Mouse (Mus musculus) MEL-GATA-1-ER (cell line): ENCODE measurements around the gene Magi3.
A peak's percentile ranks its signal among the peaks of the same experiment; 100 is the strongest.

Experiments used
- DNase-seq: peaks from one replicate; pipeline ENCODE4 v3.0.0-alpha.2; 2012; ENCODE audit warnings: low read depth; ENCODE audit errors: extremely low read depth

The Magi3 gene

DNA sequence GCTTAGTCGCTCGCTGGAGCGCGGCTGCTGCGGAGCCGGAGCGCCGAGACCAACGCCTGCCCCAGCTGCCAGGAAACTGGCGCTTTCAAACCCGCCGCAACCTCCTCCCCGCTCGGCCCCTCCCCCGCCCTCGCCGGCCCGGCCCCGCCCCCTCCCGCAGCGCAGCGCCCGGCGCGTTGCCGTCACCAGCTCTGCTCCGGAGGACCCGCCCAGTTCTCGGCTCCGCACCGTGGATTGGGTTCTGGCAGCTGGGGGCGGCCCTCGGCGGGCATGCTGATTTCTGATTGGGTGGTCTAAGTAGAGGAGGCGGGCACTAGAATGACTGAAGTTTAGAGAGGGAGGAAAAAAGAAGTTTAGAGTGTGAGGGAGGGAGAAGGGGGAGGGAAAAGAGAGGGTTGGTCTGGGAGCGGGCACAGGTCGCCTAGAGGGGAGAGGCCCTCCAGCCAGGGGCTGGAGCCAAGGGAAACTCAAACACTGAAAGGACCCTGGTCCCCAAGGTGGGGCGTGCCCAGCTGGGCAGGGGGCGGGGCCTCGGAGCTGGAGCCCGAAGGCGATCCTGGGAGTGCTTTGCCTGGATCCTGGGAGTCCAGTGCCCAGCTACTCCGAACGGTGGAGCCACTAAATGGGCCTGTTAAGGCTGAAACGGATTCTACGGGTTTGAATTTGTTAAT, at the start of gene Magi3:
Gene Magi3, minus strand, starts transcription at position 80 of the 671 bp plus-strand sequence.
- DNase-seq, result no peak

DNA sequence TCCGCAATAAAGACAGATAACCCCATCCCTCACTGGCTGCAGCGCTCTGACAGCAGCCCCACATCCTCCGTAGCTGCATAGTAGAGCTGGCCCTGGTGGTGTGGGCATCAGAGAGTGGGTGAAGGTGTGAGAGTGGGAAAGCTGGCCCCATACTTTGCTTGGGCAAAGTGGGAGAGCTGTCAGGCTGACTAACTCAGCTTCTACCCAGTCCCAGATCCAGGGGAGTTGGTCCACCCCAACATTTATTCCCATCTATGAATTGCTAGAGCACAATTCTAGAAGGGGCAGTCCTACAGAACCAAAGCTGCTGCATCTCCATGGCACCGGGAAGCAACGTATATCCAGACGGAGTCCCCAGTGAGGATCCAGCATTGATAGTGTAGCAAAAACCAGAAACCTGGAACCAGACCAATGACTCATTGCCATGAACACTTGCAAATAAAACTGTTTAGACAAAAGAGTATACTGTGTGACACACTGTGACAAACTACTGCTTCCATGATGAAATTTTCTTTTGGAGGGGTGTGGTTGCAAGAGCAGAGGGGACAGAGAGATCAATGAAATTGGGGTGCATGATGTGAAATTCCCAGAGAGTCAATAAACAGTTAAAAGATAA, 44.5 kb upstream of the Magi3 start:
- DNase-seq, result no peak

DNA sequence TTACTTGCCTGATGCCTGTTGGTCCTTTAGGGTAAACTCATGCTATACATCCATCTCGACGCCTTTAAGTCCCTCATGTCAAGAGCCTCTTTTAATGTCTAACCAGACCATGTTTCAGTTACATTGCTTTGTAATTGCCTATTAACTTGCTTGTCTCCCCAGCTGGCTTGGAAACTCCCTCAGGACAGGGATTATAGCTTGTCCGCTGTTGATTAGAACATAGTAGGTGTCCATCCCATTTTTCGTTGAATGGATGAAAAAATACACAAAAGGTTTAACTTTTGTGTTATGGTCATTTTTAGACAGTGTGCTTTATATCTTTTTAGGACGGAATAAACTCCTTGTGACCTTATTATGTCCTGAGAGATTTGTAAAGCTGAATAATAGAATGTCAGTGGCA, 40.0 kb upstream of the Magi3 start:
- no peak for DNase-seq

DNA sequence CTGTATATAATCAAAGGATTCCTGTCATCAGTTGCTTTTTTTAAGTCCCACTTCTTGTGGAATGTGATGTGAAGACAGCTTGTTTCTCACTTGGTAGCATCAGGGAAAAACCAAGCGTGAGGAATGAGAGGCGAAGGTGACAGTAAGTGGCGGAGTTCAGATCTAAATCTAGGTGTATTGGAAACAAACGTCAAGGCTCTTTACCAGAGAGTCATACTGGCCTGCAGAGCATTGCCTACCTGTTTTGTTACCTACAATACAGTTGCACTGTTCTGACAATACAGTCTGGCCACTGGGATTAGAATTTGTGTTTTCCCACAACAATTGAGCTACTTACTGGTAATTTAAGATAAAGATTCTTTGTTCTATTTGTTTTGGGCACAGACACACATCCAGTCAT, 39.0 kb upstream of the Magi3 start:
- no peak for DNase-seq

DNA sequence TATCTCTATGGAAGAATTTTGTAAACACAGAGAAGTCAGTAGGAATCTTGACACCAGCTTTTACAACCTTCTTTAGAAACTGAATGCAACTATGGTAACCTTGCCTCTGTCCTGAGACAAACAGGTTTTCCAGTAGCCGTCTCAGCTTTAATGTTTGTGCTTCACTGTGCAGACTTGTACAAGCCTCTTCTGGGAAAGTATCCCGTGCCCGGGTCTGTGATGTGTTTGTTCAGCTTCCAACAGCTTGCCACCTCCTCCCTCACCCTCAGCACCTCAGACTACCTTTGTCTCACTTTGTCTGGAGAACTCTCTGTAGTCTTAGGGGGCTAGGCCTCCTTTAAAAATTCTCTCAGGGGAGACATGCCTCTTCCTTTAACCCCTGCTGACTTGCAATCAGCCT, 36.9 kb upstream of the Magi3 start:
- DNase-seq, result no peak

DNA sequence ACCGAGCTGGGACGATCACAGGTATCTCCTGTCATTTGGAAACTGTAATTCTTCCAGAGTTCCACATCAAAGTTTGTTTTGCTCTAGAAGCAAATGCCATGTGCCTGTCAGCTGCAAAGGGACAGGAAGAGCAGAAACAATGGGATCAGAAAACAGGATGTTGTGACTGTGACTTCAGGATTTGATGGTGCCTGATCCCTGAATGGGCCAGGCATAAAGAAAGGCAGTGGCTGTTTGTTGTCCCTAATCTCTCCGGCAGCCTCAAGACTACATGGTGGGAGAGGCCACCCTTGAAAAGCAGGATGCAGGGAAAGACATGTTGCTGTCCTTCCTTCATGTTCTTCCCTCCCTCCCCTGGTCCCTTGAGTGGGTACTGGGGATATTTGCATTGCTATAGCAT, 33.6 kb upstream of the Magi3 start:
- DNase-seq, result no peak

DNA sequence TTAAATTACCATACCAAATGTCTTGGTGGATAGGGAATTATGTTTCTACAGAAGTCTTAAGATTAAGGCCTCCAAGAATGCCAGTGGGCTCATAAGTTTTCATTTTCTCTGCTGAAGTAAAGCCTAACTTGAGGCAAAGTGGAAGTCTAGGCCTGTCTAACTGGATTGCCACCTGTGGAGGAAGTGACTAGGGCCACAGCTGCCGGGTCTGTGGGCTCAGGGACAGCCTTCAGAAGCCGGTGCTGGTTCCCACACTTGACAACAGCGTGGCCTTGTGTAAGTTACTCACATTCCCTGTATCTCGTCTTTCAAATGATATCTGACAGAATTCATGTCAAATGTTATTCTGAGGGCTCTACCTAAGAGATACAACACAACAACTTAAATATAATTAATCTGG, 27.7 kb upstream of the Magi3 start:
- DNase-seq, result no peak

DNA sequence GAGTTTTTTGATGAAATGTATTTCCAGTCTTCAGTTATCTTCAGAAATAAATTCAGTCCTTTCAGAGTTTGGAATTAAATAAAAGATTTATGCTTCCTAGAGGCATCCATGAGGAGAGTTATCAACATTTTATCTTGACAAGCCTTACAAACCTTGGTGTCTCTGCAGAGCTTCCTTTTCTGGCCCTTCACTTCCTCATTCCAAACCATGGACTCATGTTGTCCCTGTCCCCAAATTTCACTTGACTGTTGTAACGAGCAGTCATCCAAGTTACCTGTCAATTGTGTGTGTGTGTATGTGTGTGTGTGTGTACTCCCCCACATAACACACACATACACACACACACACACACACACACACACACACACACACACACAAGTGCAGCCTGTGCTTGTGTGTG, 26.9 kb upstream of the Magi3 start:
- DNase-seq, result peak; percentile 26

DNA sequence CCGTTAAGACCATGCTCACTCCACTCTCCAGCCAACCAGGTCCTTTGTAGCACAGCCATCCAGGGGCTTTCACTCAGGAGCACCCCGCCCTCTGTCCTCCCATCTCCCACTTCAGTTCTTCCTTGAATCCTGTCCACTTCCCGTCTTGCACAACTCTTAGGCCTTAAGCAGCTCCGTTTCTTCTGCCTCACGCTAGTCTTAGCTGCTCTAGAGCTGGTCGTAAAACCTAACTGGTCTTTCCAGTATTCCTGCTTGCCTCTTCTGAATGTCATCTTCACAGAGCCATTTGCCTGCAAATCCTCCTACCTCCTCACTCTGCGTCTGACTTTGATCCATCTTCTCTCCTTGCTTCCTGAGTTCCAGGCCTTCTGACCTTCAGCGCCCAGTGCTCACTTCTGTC, 24.2 kb upstream of the Magi3 start:
- DNase-seq, result no peak

DNA sequence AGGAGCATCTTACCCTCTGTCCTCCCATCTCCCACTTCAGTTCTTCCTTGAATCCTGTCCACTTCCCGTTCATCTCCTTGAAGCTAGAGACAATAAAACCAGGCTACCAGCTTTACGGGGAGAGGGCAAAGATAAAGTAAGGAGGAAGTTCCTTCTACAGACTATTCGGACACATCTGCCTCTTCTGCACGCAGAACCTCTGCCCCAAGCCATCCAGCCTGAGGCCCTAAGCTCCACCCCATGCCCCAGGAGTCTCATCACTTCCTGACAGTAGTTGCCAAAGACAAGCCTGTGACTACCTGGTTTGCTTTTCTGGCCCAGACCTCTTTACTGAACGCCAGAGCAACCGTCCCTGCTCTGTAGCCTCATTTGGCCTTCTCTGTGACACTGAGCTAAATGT, 23.8 kb upstream of the Magi3 start:
- DNase-seq, result no peak

DNA sequence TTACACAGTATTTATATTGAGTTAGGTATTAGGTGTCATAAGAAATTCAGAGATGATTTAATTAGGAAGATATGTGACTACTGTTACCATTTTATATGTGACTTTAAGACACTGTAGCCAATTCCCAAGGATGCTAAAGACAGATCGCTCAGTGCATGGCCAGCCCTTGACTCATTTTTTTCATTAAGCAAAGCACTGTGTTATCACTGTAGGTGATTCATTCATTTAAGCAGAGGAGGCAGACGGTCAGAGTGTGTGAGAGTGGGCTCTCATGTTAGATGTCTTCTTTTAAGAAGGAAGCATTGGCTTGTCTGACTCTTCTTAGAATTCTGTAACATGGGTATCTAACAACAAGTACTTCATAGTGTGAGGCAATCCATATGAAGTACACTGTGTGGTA, 19.6 kb upstream of the Magi3 start:
- no peak for DNase-seq

DNA sequence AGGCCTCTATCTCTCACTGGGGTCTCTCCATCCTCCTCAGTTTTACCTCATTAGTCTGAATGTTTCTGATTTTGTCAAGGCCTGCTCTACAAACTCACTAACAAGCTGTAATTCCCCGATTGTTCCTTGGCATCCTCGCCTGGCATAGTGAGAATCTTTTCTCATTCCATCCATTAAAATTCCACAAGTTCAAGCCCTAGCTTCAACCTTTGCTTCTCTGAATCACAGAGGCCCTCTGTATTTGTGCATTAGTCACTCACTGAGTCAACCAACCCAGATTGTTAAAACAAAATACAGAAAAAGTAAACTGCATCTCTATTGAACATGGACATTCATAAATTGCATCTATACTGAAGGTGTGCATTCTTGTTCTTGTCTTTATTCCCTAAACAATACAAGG, 19.2 kb upstream of the Magi3 start:
- no peak for DNase-seq

DNA sequence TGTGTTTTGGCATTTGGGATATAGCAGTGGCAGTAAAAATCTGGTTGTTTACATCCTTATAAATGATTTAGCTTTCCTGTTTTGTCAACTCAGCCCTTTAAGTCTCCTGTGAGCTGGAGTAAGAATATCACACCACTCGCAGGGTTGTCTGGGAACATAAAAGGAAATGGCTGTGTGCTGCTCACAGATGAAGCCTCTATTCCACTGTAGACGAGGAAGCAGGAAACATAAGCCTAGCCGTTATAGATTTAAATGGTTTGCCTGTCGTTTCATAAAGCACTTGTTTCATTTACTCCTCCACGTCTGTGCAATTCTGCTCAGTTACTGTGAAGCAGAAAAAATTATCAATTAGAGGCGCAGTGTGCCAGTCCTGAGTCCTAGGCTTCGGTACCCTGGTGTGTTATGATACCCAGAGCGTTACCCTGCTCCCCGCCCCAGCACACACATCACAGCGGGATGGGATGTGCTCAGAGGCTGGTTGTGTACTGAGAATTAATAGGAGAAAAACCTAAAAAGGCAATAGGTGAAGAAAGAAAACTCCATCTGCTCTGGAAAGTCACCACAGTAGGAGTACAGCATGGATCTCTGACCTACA, 17.8 kb upstream of the Magi3 start:
- no peak for DNase-seq

DNA sequence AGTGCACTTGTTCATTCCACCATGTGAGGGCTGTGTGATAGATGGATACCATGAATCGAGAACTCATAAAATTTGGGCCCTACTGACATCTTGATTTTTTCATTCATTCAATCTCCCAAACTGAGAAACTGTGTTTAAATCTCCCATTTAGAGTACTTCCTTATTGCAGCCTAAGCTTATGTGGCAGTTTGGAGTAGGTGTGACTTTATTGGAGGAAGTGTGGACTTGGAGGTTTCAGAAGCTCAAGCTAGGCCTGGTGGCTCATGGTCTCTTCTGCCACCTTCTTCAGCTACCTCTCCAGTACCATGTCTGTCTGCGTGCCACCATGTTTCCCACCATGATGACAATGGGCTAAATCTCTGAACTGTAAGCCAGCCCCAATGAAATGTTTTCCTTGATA, 15.9 kb upstream of the Magi3 start:
- no peak for DNase-seq

DNA sequence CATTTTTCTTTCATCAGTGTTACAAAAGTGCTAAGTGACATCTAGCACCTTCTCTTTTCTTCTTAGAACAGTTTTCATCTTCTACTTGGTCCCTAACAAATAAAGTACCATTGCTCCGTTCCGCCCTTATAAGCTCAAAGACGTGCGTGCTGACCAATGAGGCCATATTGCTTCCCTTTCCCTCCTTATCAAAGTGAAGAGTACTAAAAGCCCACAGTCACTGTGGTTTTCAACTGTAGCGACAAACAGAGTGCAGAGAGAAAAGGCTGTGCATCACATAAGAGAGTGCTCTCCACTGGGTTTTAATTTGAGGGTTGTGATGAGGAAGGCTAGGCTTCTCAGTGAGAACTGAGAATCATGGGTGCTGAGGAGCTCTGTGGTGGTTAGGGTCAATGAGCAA, 14.9 kb upstream of the Magi3 start:
- no peak for DNase-seq

DNA sequence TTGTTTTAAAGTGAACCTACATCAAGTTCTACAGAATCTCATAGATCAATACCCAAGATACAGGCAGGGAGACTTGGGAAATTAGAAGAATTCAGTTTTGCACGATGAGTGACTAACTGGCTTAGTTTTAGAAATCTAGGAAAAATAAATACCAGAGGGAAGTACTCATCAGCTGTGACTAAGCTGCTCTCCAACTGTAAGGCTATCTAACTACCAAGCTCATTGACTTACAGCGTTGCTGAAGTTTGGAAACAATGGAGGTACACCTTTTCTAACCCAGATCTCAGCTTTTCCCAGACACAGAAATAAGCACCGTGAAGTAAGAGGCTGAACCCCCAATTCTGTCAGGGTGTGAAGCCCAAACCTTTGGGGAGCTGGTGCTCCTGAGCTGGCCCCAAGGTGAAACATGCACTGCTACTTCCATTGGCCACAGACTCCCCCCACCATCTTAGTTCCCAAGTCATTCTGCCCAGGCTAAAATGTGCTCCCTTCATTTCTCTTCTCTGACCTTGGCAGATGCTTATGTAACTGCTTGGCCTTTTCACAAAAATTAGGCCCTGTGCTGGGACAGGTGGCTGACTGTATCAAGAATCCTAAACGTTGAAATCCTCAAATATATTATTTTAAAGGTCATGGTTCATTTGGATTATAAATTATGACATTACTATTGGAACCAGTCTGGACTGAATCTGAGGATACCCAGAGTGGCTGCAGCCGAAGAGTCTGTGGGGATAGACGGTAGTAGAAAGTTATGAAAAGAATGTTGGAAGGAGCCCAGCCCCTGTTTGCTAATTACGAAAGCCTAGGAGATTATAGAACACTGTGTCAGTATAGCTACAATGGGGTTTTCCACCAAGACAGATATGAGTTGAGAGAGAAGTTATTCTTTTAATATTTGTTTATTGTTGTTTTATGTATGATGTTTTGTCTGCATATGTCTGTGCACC, 13.5 kb upstream of the Magi3 start:
- DNase-seq, result no peak

DNA sequence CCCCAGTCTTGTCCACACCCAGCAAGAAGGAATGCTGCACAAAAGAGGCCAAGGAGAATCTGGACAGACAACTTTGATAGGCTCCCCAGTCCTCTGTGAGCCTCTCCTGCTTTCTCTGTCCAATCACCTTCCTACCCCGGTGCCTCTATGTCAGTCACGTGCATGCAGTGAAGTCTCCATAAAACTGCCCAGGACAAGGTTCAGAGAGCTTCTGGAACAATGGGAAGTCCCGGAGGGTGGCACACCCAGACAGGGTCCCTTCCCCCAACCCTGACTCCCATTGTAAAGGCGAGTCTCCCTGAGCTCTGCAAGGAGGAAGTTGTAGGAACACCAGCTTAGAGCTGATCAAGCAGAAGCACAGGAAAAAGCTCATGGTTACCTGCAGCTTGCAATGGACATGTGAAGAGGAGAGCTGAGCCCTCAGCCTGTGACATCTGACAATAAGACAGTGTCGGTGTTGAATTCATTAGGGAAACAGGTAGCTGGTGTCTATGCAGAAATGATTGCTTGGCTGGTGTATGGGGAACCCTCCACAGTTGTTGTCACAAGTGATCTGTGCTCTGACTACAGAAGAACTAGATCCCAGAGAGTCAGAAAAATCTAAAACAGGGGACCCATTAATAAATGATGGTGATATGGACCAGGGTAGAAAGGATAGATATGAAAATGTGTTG, 7.4 kb upstream of the Magi3 start:
- DNase-seq, result no peak

DNA sequence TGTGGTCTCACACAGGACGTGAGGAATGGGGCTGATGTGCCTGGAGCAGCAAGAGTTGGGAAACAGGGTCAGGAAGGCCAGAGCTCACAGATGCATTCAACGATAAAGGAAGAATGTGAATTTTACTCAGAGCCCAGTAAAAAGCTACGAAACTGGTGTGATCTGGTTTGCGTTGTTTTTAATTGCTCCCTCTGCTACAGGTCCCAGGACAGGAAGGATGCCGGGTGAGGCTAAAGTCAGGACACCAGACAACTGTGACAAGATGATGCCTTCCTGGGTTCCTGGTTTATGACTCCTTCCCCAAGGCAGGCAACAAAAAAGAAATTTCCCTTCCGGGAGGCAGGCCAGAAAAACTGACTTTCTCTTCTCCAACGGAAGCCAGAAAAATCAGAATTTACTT, 6.6 kb upstream of the Magi3 start:
- DNase-seq, result no peak

DNA sequence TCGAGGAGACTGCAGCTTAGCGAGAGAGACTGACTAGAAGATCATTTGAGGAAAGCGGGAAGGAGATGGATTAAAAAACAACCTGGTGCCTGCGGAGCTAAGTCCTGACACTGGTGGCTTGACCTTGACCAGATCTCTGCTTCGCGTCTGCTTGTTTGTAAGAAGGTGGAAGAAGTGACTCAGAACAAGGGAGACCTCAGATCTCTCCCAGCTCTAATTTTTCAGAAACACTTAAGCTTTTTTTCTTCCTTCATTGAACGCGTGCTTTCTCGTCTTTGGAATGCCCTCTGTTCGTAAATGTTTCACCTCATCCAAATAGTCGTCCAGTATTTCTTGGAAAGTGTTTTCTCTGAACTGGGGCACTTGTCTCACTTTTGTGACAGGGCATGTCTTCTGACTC, 982 bp upstream of the Magi3 start:
- DNase-seq, result no peak

DNA sequence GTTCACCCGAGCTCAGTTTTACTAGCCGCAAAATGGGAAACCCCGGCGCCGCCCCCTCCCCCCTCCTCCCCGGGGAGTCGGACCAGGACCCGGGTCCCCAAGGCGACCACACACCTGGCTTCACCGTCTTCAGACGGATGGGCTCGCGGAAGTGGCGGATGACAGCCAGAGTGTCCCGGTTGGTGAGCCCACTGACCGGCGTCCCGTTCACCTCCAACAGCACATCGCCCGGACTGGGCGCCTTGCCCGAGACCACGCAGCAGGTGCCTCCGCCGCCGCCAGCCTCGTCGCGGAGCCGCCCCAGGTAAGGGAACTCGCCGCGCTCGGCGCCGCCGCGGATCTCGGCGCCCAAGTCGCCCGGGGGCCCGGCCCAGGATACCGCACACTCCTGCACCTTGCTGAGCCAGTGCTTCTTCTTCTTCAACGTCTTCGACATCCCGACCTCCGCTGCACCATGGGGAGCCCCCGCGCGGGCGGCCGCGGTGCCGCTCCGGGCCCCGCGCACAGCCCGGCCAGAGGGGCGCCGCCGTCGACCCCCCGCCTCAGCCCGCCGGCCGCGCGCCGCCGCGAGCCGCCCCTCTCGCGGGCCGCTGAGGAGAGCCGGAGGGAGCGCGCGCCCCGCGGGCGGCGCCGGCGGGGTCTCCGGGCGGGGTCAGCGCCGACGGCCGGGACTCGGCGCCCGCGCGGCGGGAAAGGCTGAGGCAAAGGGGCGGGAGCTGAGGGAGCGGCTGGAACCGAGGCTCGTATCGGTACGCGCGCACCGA, 461 bp downstream of the Magi3 start:
- DNase-seq, result no peak

DNA sequence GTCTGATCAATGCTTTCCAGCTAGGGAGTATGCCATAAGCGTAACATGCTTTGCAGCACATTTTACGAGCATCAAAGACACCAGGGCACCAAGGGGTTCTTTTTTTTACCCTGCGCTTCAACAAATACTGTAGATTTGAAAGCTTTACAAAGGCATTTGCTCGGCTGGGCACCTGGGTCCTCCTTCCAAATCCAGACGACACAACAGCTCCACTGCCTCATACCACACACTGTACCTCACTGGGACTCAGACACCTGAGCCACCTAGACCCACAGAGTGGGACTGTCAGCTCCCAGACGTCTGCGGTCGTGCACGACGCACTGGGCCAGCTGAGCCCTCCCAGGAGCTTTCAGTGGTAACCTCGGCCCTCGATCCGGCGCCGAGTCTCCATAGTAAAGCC, 1.2 kb downstream of the Magi3 start:
- DNase-seq, result no peak
